Mouse (Mus musculus) heart, adult 2 months (tissue): ENCODE measurements around the gene Retsat.

Experiments
- CTCF ChIP-seq: fragments of 200-600 bp; IDR thresholded peaks from 2 replicates; pipeline ENCODE4 v1.8.1; 2022; ENCODE audit warnings: antibody characterized with exemption, mild to moderate bottlenecking, moderate library complexity
- EP300 ChIP-seq: fragments of 200-500 bp; IDR thresholded peaks from 2 replicates; pipeline ENCODE4 v1.6.1; 2011; ENCODE audit warnings: low read depth, low read length, control low read depth; ENCODE audit not compliant: insufficient read depth
- POLR2A ChIP-seq: fragments of 200-500 bp; IDR thresholded peaks from 2 replicates; pipeline ENCODE4 v1.6.1; 2011; ENCODE audit warnings: mild to moderate bottlenecking, low read depth, low read length, control low read depth; ENCODE audit not compliant: insufficient read depth

GRCm38 (mm10) chr6:72571826-72572225, 26.4 kb upstream of the Retsat start:
- TF ChIP-seq POLR2A (no peak), CTCF (no peak), EP300 (0 out of 2 replicates have a peak, but pooled peaks have one; percentile 25)
